Mouse (Mus musculus): ENCODE measurements at regions not wholly inside any gene's neighbourhood (a gene's known extent, or its start where the extent isn't known, plus 50 kb on each side); places are given as distances from the start of the nearest gene placed in this dataset.
A peak's percentile ranks its signal among the peaks of the same experiment; 100 is the strongest.

DNA sequence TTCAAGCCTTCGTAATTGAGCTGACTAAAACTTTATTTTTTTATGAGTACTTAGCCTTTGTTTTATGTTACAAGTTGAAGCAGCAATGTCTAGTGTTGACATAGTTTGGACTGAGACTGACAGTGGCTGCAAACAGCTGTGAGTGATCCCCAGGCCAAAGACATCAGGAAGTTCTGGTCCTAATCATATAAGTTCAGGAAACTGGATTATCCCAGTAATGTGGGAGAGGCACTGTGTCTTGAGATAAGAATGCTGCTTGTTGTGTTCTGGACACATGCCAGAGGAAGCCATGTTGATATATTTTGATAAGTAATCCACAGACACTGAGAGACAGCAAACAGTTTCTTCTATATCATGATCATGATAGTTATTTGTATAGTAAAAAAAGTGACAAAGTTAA lies 153.4 kb downstream of the Lrriq3 start:
- Histone ChIP-seq H3K27me3 (no peaks in the 10 kb centered on the region), H3K4me2 (replicated peaks) (no peak overlapping the region), H3K4me1 (no peaks in the 10 kb centered on the region), H3K9me3 (replicated peaks) (no peaks in the 10 kb centered on the region), H3K9ac (no peak overlapping the region), H3K27ac (no peak overlapping the region), H3K36me3 (no peaks in the 10 kb centered on the region), H3K4me3 (no peak overlapping the region)
- no peak for ATAC-seq (ENCODE audit: low FRiP score)
- 87% methylated on average over 1 of the region's 1 CpGs for WGBS

GRCm38 (mm10) chr3:155247124-155247523 lies 153.9 kb downstream of the Lrriq3 start:
- 82% methylated on average over 2 of the region's 2 CpGs for WGBS
- ATAC-seq (ENCODE audit: low FRiP score), result no peak

DNA sequence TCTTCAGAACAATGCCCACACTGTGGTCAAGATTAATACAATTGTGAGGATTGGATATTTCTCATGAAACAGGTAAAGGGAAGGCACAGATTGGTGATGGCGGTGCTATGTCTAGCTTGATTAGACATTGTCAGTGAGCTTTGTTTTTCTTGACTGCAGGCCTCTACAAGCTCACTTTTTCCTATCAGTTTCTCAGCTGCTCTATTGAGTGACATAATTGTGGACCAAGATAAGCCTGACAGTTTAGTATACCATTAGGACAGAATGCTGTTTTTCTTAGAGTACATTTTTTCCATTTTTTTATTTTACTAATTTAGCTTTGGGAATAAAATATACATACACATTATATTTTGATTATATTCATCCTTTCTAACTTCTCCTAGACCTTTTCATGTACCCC lies 154.7 kb downstream of the Lrriq3 start:
- Histone ChIP-seq H3K4me1 (no peaks in the 10 kb centered on the region), H3K4me3 (no peak overlapping the region), H3K36me3 (no peaks in the 10 kb centered on the region), H3K27ac (no peak overlapping the region), H3K9me3 (replicated peaks) (no peaks in the 10 kb centered on the region), H3K9ac (no peak overlapping the region), H3K27me3 (no peaks in the 10 kb centered on the region), H3K4me2 (replicated peaks) (no peak overlapping the region)
- ATAC-seq (ENCODE audit: low FRiP score), result no peak
- 90% methylated on average over 1 of the region's 1 CpGs for WGBS

More at GRCm38 (mm10) chr3:155247124-155247523, 153.9 kb downstream of the Lrriq3 start:
- Histone ChIP-seq H3K36me3 (no peaks in the 10 kb centered on the region), H3K4me1 (no peaks in the 10 kb centered on the region), H3K9ac (no peak overlapping the region), H3K4me3 (no peak overlapping the region), H3K27me3 (no peaks in the 10 kb centered on the region), H3K4me2 (replicated peaks) (no peak overlapping the region), H3K27ac (no peak overlapping the region), H3K9me3 (replicated peaks) (no peaks in the 10 kb centered on the region)

GRCm38 (mm10) chr3:155250904-155251303 lies 157.7 kb downstream of the Lrriq3 start:
- Histone ChIP-seq H3K4me3 (no peak overlapping the region), H3K27me3 (no peaks in the 10 kb centered on the region), H3K9ac (no peak overlapping the region), H3K4me1 (no peaks in the 10 kb centered on the region), H3K4me2 (replicated peaks) (no peak overlapping the region), H3K27ac (no peak overlapping the region), H3K9me3 (replicated peaks) (no peaks in the 10 kb centered on the region), H3K36me3 (no peaks in the 10 kb centered on the region)
- 83% methylated on average over 2 of the region's 2 CpGs for WGBS
- ATAC-seq (ENCODE audit: low FRiP score), result no peak

DNA sequence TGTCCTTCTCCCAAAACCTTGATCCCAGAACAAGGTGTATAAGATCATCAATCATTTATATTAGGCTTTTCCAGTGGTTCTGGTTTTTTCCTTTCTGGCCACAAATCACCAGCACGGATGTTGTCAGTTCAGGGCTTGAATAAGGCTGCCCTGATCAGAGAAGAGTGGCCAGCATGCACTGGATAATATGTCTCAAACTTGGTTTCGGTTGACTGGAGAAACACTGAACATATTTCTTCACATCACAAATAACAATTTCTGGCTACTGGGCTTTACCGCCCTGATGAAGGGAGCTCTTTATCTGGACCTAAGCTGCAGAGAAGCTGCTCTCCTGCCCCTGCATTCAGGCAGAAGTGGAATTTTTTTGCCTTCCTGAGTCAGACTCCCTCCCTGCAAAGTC lies 205.0 kb downstream of the Lrriq3 start:
- 72% methylated on average over 3 of the region's 3 CpGs for WGBS
- Histone ChIP-seq H3K27me3 (no peaks in the 10 kb centered on the region), H3K4me1 (no peaks in the 10 kb centered on the region), H3K36me3 (no peaks in the 10 kb centered on the region), H3K9ac (no peak overlapping the region), H3K9me3 (replicated peaks) (no peaks in the 10 kb centered on the region), H3K4me3 (no peak overlapping the region), H3K4me2 (replicated peaks) (no peak overlapping the region), H3K27ac (no peak overlapping the region)
- no peak for ATAC-seq (ENCODE audit: low FRiP score)

DNA sequence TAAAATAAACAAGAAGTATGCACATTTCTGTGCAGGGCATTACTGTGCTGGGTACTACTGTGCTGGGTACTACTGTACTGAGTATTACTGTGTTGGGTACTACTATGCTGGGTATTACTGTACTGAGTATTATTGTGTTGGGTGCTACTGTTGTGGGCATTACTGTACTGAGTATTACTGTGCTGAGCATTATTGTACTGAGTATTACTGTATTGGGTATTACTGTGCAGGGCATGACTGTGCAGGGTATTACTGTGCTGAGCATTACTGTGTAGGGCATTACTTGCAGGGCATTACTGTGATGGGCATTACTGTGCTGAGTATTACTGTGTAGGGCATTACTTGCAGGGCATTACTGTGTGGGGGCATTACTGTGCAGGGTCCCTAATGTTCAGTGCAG lies 205.5 kb downstream of the Lrriq3 start:
- no peak overlapping the region for H3K9ac ChIP-seq
- ATAC-seq (ENCODE audit: low FRiP score), result peak; percentile 46; the same call in 1 of the 2 replicates

DNA sequence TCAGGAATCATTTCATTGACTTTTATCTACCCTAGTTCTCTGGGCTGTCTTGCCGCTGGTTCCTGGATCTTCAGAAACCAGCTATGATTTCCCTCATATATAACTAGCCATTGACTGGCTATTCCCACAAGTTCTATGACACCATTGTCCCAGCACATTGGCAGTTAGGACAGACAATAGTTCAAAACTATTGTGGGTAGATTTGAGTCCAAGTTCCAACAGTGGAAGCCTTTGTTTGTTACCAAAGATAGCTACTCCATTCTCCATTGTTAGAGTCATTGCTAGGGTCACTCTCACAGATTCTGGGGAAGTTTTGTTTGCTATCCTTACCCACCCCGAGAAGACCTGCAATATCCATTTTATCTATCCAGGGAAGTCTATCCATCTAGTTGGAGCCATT lies 229.1 kb downstream of the Lrriq3 start:
- H3K27me3 ChIP-seq, result no peaks in the 10 kb centered on the region
- no peak overlapping the region for H3K4me3 ChIP-seq
- no peaks in the 10 kb centered on the region for H3K4me1 ChIP-seq
- no peaks in the 10 kb centered on the region for H3K36me3 ChIP-seq
- H3K9ac ChIP-seq, result no peak overlapping the region
- H3K4me2 ChIP-seq (replicated peaks), result no peak overlapping the region
- no peaks in the 10 kb centered on the region for H3K9me3 ChIP-seq (replicated peaks)
- ATAC-seq (ENCODE audit: low FRiP score), result no peak
- 85% methylated on average over 2 of the region's 2 CpGs for WGBS
- no peak overlapping the region for H3K27ac ChIP-seq

More for the DNA sequence above, 205.5 kb downstream of the Lrriq3 start:
- Histone ChIP-seq H3K4me1 (no peaks in the 10 kb centered on the region), H3K36me3 (no peaks in the 10 kb centered on the region), H3K4me2 (replicated peaks) (no peak overlapping the region), H3K27me3 (no peaks in the 10 kb centered on the region), H3K27ac (no peak overlapping the region), H3K4me3 (no peak overlapping the region), H3K9me3 (replicated peaks) (no peaks in the 10 kb centered on the region)

DNA sequence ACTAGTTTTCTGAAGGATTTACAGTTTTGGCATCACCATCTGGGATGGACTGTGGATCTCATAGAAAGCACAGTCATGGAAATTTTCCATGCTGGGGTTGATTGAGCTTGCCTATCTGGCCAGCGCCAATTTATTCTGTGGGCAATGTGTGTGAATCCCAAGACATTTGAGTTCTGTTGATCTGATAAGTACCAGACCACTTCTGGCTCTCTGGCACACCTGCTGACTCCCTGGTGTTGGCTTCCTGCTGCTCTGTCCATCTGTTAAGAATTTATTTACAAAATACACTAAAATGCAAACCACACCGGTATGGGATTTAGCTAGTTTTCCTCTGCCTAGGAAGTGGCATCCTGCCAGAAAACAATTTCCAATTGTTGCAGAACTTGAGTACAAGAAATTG lies 236.5 kb downstream of the Lrriq3 start:
- Histone ChIP-seq H3K9me3 (replicated peaks) (no peaks in the 10 kb centered on the region), H3K4me3 (no peak overlapping the region), H3K9ac (no peak overlapping the region), H3K4me1 (no peaks in the 10 kb centered on the region), H3K4me2 (replicated peaks) (no peak overlapping the region), H3K36me3 (no peaks in the 10 kb centered on the region), H3K27ac (no peak overlapping the region), H3K27me3 (no peaks in the 10 kb centered on the region)
- WGBS, result 72% methylated on average over 2 of the region's 2 CpGs
- no peak for ATAC-seq (ENCODE audit: low FRiP score)

DNA sequence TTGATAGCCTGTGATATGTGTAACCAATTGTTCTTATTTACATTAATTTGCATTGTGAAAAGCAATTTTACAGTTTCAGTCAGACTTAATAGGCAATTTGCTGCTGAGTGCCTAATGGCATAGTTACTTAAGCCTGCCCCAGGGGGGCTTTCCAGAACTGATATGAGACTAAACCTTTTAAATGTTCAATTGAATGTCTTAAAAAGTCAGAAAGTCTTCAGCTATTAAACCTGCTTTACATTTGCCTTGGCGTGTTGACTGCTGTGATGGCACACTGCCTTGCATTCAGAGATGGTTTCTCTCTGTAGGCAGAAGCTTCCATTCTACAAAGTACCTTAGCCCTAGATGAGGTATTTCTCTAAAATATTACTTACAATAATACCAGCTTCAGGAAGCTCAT lies 256.0 kb downstream of the Lrriq3 start:
- no peaks in the 10 kb centered on the region for H3K36me3 ChIP-seq
- ATAC-seq (ENCODE audit: low FRiP score), result 0 out of 2 replicates have a peak, but pooled peaks have one; percentile 38
- H3K4me2 ChIP-seq (replicated peaks), result no peak overlapping the region
- no peak overlapping the region for H3K27ac ChIP-seq
- no peak overlapping the region for H3K4me3 ChIP-seq
- no peak overlapping the region for H3K9ac ChIP-seq
- H3K4me1 ChIP-seq, result no peaks in the 10 kb centered on the region
- 81% methylated on average over 1 of the region's 1 CpGs for WGBS
- no peaks in the 10 kb centered on the region for H3K27me3 ChIP-seq
- no peaks in the 10 kb centered on the region for H3K9me3 ChIP-seq (replicated peaks)

DNA sequence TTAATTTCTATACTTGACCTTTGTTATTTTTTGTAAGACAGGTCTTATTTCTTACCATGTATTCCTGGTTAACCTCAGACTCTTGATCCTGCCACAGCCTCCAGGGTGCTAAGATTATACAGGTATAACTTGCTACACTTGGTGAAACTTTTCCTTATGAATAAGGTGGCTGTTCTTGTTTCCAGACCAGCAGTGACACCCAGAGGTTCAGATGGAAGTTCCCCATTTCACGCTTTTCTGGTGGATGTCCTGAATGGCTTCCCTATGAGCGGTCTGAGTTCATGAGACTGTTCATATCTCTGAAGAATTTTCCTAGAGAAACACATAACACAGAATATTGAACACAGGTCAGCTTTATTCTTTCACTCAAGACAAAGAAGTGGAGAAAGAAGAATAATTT lies 258.4 kb downstream of the Lrriq3 start:
- H3K36me3 ChIP-seq, result no peaks in the 10 kb centered on the region
- H3K4me1 ChIP-seq, result no peaks in the 10 kb centered on the region
- no peak overlapping the region for H3K9ac ChIP-seq
- H3K4me3 ChIP-seq, result no peak overlapping the region
- H3K27me3 ChIP-seq, result no peaks in the 10 kb centered on the region
- 81% methylated on average over 2 of the region's 2 CpGs for WGBS
- H3K9me3 ChIP-seq (replicated peaks), result no peaks in the 10 kb centered on the region
- no peak overlapping the region for H3K27ac ChIP-seq
- ATAC-seq (ENCODE audit: low FRiP score), result no peak
- no peak overlapping the region for H3K4me2 ChIP-seq (replicated peaks)

GRCm38 (mm10) chr3:155352277-155352802 lies 259.1 kb downstream of the Lrriq3 start:
- ATAC-seq (ENCODE audit: low FRiP score), result no peak
- Histone ChIP-seq H3K9ac (no peak overlapping the region), H3K27me3 (no peaks in the 10 kb centered on the region), H3K4me2 (replicated peaks) (no peak overlapping the region), H3K9me3 (replicated peaks) (no peaks in the 10 kb centered on the region), H3K4me1 (no peaks in the 10 kb centered on the region), H3K36me3 (no peaks in the 10 kb centered on the region), H3K27ac (no peak overlapping the region), H3K4me3 (no peak overlapping the region)
- 82% methylated on average over 2 of the region's 2 CpGs for WGBS

DNA sequence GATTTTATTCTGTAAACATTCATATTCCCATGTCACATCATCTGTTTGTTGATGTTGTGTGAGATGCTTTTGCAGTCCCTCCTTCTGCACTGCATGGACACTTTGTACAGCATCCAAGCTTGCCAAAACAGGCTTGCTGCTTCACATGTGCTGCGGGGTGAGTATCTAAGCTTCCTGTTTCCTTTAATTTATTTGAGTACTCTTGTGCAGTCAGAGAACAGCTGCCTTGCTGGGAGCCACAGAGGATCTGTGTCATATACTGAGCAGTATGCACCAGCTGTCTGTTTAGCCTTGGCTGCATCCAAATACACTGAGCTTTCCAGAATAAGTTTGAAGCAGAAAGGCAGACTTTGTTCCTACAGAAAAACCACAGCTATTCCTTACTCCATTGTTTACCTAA lies 267.2 kb downstream of the Lrriq3 start:
- no peak overlapping the region for H3K27ac ChIP-seq
- no peak overlapping the region for H3K4me3 ChIP-seq
- no peak overlapping the region for H3K9ac ChIP-seq
- no peaks in the 10 kb centered on the region for H3K9me3 ChIP-seq (replicated peaks)
- H3K4me1 ChIP-seq, result no peaks in the 10 kb centered on the region
- WGBS, result 90% methylated on average over 1 of the region's 1 CpGs
- H3K4me2 ChIP-seq (replicated peaks), result no peak overlapping the region
- H3K27me3 ChIP-seq, result no peaks in the 10 kb centered on the region
- no peak for ATAC-seq (ENCODE audit: low FRiP score)
- no peaks in the 10 kb centered on the region for H3K36me3 ChIP-seq

GRCm38 (mm10) chr3:155370716-155371115 lies 277.5 kb downstream of the Lrriq3 start:
- Histone ChIP-seq H3K27ac (no peak overlapping the region), H3K9me3 (replicated peaks) (no peaks in the 10 kb centered on the region), H3K27me3 (no peaks in the 10 kb centered on the region), H3K36me3 (no peaks in the 10 kb centered on the region), H3K4me2 (replicated peaks) (no peak overlapping the region), H3K4me1 (no peaks in the 10 kb centered on the region), H3K9ac (no peak overlapping the region), H3K4me3 (no peak overlapping the region)
- ATAC-seq (ENCODE audit: low FRiP score), result no peak
